Mouse (Mus musculus) MEL (cell line): ENCODE measurements around the gene Kif26b. TPM values are rescaled to one million over a fixed set of nuclear protein-coding genes. Genes with fewer than 3 reads are reported as not detected.

Experiments
- DNase-seq: peaks from one replicate; pipeline ENCODE4 v3.0.0; 2011; ENCODE audit warnings: low read depth, low spot score
- H3K27ac ChIP-seq: 2 replicates; pipeline ENCODE4 v1.5.1; 2012; ENCODE audit warnings: low read depth, mild to moderate bottlenecking, control low read depth, low read length, moderate library complexity; ENCODE audit not compliant: control insufficient read depth
- H3K27me3 ChIP-seq, 2 experiments: fragments of 150-350 bp in 1 of 2; sonication (generic) in 1 of 2; 2 replicates each; pipeline ENCODE4 v1.6.1; 2012; ENCODE audit warnings: low read length in 2 of 2, mild to moderate bottlenecking in 2 of 2, improper control_type of control experiment in 1 of 2, moderate library complexity in 1 of 2; ENCODE audit not compliant: insufficient read depth in 2 of 2, control insufficient read depth in 1 of 2
- H3K36me3 ChIP-seq, 2 experiments: 2 replicates each; pipeline ENCODE4 v1.6.1; 2012 to 2014; ENCODE audit warnings: low read length in 2 of 2, improper control_type of control experiment in 1 of 2, inconsistent platforms in 1 of 2, mild to moderate bottlenecking in 1 of 2; ENCODE audit not compliant: insufficient read depth in 2 of 2, control insufficient read depth in 1 of 2
- H3K4me1 ChIP-seq, 2 experiments: fragments of 150-350 bp in 1 of 2; sonication (generic) in 1 of 2; 2 replicates each; pipeline ENCODE4 v1.6.1; 2012; ENCODE audit warnings: low read length in 2 of 2, improper control_type of control experiment in 1 of 2, mild to moderate bottlenecking in 1 of 2; ENCODE audit not compliant: insufficient read depth in 2 of 2, control insufficient read depth in 1 of 2
- H3K4me3 ChIP-seq, 2 experiments: fragments of 150-350 bp in 1 of 2; sonication (generic) in 1 of 2; 2 replicates each; pipeline ENCODE4 v1.5.1; 2012; ENCODE audit warnings: low read depth in 2 of 2, low read length in 2 of 2, mild to moderate bottlenecking in 2 of 2, moderate library complexity in 2 of 2, control low read depth in 1 of 2, improper control_type of control experiment in 1 of 2; ENCODE audit not compliant: control insufficient read depth in 1 of 2, insufficient read depth in 1 of 2
- H3K79me2 ChIP-seq: 2 replicates; pipeline ENCODE4 v1.6.1; 2012; ENCODE audit warnings: mild to moderate bottlenecking, low read length, moderate library complexity; ENCODE audit not compliant: control insufficient read depth, poor library complexity, insufficient read depth
- H3K9ac ChIP-seq: 2 replicates; pipeline ENCODE4 v1.6.1; 2012; ENCODE audit warnings: low read depth, mild to moderate bottlenecking, control low read depth, low read length, moderate library complexity; ENCODE audit not compliant: control insufficient read depth, poor library complexity, severe bottlenecking
- H3K9me3 ChIP-seq: fragments of 150-350 bp; sonication (generic); replicated peaks from 2 replicates; pipeline ENCODE4 v1.6.1; 2012; ENCODE audit warnings: mild to moderate bottlenecking, low read length, improper control_type of control experiment, moderate library complexity; ENCODE audit not compliant: insufficient read depth
- CHD1 ChIP-seq: IDR thresholded peaks from 2 replicates; pipeline ENCODE4 v1.6.1; 2012; ENCODE audit warnings: low read depth, mild to moderate bottlenecking, inconsistent platforms, low read length, improper control_type of control experiment
- CTCF ChIP-seq, 3 experiments: IDR thresholded peaks in 2 of 3; conservative IDR thresholded peaks in 1 of 3; 2 replicates each; pipeline ENCODE4 v1.5.1; 2011 to 2012; ENCODE audit warnings: low read length in 3 of 3, low read depth in 2 of 3, mild to moderate bottlenecking in 2 of 3, improper control_type of control experiment in 1 of 3, inconsistent platforms in 1 of 3, mixed read lengths in 1 of 3, moderate library complexity in 1 of 3; ENCODE audit not compliant: control insufficient read depth in 1 of 3, insufficient read depth in 1 of 3, poor library complexity in 1 of 3, severe bottlenecking in 1 of 3
- E2F4 ChIP-seq: IDR thresholded peaks from 2 replicates; pipeline ENCODE4 v1.6.1; 2011; ENCODE audit warnings: low read depth, low read length, improper control_type of control experiment, borderline replicate concordance
- HCFC1 ChIP-seq: IDR thresholded peaks from 2 replicates; pipeline ENCODE4 v1.6.1; 2012; ENCODE audit warnings: low read depth, mild to moderate bottlenecking, inconsistent platforms, low read length, improper control_type of control experiment, moderate library complexity
- KAT2A ChIP-seq: conservative IDR thresholded peaks from 2 replicates; pipeline ENCODE4 v1.6.1; 2012; ENCODE audit warnings: low read depth, low read length, improper control_type of control experiment, inconsistent platforms
- MAX ChIP-seq: IDR thresholded peaks from 2 replicates; pipeline ENCODE4 v1.6.1; 2011; ENCODE audit warnings: low read length, improper control_type of control experiment
- MEF2A ChIP-seq: IDR thresholded peaks from 2 replicates; pipeline ENCODE4 v1.6.1; 2014; ENCODE audit warnings: low read depth, mild to moderate bottlenecking, inconsistent platforms, low read length, improper control_type of control experiment; ENCODE audit not compliant: poor library complexity, insufficient replicate concordance, severe bottlenecking; ENCODE audit errors: extremely low read depth
- MYC ChIP-seq: IDR thresholded peaks from 2 replicates; pipeline ENCODE4 v1.6.1; 2011; ENCODE audit warnings: low read depth, mild to moderate bottlenecking, low read length, improper control_type of control experiment, moderate library complexity
- RCOR1 ChIP-seq: IDR thresholded peaks from 2 replicates; pipeline ENCODE4 v1.6.1; 2012; ENCODE audit warnings: low read depth, mild to moderate bottlenecking, inconsistent platforms, low read length, improper control_type of control experiment
- SMC3 ChIP-seq: IDR thresholded peaks from 2 replicates; pipeline ENCODE4 v1.6.1; 2011; ENCODE audit warnings: low read depth, low read length, improper control_type of control experiment
- TAL1 ChIP-seq: IDR thresholded peaks from 2 replicates; pipeline ENCODE4 v1.6.1; 2012; ENCODE audit warnings: mild to moderate bottlenecking, inconsistent platforms, low read length, moderate library complexity, mixed read lengths
- TBP ChIP-seq: IDR thresholded peaks from 2 replicates; pipeline ENCODE4 v1.8.0; 2011; ENCODE audit warnings: low read depth, low read length, improper control_type of control experiment
- UBTF ChIP-seq: IDR thresholded peaks from 2 replicates; pipeline ENCODE4 v1.6.1; 2012; ENCODE audit warnings: low read depth, mild to moderate bottlenecking, inconsistent platforms, low read length, improper control_type of control experiment, moderate library complexity, borderline replicate concordance; ENCODE audit not compliant: insufficient read depth
- ZMIZ1 ChIP-seq: IDR thresholded peaks from 2 replicates; pipeline ENCODE4 v1.6.1; 2012; ENCODE audit warnings: low read depth, mild to moderate bottlenecking, inconsistent platforms, low read length, improper control_type of control experiment, moderate library complexity
- ZNF384 ChIP-seq: IDR thresholded peaks from 2 replicates; pipeline ENCODE4 v1.6.1; 2012; ENCODE audit warnings: low read depth, mild to moderate bottlenecking, inconsistent platforms, low read length, improper control_type of control experiment
- polyA plus RNA-seq, 2 experiments: library from polyadenylated mRNA; stranded (reverse) in 1 of 2; unstranded in 1 of 2; fragments of >175 nt in 1 of 2; fragments of >200 nt in 1 of 2; gene quantifications; 2 replicates each; pipeline versions ENCODE4 v1.2.1 to v1.2.4; 2012; ENCODE audit warnings: low replicate concordance in 2 of 2, low read depth in 1 of 2; ENCODE audit not compliant: insufficient read length in 2 of 2, insufficient read depth in 1 of 2, missing spikeins in 1 of 2
- total RNA-seq: library from RNA; depleted of rRNA; stranded (reverse); fragments of 300-350 nt; gene quantifications from 2 replicates; pipeline ENCODE4 v1.2.3, GENCODE M21; 2012

Gene Kif26b
- total and polyA plus RNA-seq, 3 experiments, result 0.08 to 0.50 TPM; not detected in 1

DNA sequence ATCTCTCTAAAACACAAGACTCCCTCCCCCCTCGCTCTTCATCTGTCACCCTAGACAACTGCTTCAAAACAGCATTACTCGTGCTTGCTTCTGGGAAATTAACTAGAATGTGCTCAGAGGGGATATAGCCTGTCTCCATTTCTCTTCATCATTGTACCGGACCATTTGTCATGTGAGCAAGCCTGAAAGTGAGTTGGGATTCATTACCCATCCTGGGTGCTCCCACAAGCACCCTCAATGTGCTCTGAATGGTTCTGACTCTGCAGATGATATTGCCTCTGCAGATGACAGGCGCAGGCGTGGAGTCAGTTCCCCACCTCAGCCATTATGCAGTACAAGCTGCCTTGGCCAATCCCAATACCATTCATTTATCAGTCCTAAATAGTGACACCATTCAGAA is 357.7 kb downstream of the Kif26b start:
- Histone ChIP-seq H3K4me3 (no peak overlapping the region), H3K27ac (no peak overlapping the region), H3K9me3 (no peaks in the 10 kb centered on the region), H3K9ac (no peak overlapping the region), H3K27me3 (0 out of 4 replicates have a peak, but pooled peaks cover 0 to under 1% of the 10 kb centered on the region in 2 experiments), H3K79me2 (no peaks in the 10 kb centered on the region), H3K36me3 (no peaks in the 10 kb centered on the region), H3K4me1 (no peaks in the 10 kb centered on the region)
- no peak for TF ChIP-seq UBTF
- no peak for TF ChIP-seq CHD1
- TF ChIP-seq TAL1, result no peak
- TF ChIP-seq CTCF (IDR thresholded peaks at IDR 0.05 in 2 of 3, conservative IDR thresholded peaks at IDR 0.05 in 1 of 3; ENCODE audit: control insufficient read depth in 1 of 3, insufficient read depth in 1 of 3, low read depth in 2 of 3, low read length in 3 of 3, poor library complexity in 1 of 3, severe bottlenecking in 1 of 3), result no peak
- TF ChIP-seq MEF2A, result no peak
- TF ChIP-seq HCFC1, result no peak
- TF ChIP-seq MYC, result no peak
- TF ChIP-seq MAX, result no peak
- TF ChIP-seq TBP, result no peak
- no peak for TF ChIP-seq KAT2A
- TF ChIP-seq RCOR1, result no peak
- no peak for TF ChIP-seq E2F4
- no peak for DNase-seq

DNA sequence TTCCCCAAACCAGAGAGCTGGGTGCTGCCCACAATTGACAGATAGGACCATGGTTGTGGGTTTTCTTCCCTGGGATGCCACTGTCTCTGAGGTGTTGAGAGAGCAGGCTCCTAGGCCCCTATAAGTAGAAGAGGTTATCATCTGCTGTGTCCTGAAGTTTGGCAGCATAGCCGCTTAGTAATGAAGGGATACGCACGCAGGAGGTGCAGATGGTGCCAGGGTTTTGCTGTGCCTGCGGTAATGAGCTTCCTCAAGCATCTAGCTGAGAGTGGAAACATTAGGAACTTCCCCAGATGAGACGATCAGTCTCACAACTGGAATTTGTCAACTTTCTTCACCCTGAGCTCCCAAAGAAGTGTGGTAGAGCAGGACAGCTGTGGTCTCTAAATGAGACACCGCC is 363.5 kb downstream of the Kif26b start:
- Histone ChIP-seq H3K36me3 (no peaks in the 10 kb centered on the region), H3K27me3 (no peaks in the 10 kb centered on the region), H3K9ac (no peak overlapping the region), H3K9me3 (no peaks in the 10 kb centered on the region), H3K27ac (no peak overlapping the region), H3K79me2 (no peaks in the 10 kb centered on the region), H3K4me3 (no peak overlapping the region), H3K4me1 (no peaks in the 10 kb centered on the region)
- no peak for DNase-seq
- TF ChIP-seq ZNF384, result no peak
- TF ChIP-seq SMC3, result no peak
- TF ChIP-seq RCOR1, result no peak
- no peak for TF ChIP-seq TBP
- no peak for TF ChIP-seq ZMIZ1
